Mouse (Mus musculus) myocyte (in vitro differentiated cells): ENCODE data around the gene Add1. TPM values are rescaled to one million over a fixed set of nuclear protein-coding genes. Genes with fewer than 3 reads are reported as not detected.

Source experiments
- H3K27me3 ChIP-seq: one replicate; pipeline ENCODE4 v1.6.1; 2011; ENCODE audit not compliant: control insufficient read depth, insufficient read depth, insufficient read length
- H3K36me3 ChIP-seq: one replicate; pipeline ENCODE4 v1.6.1; 2011; ENCODE audit not compliant: control insufficient read depth, insufficient read depth
- H3K4me2 ChIP-seq: one replicate; pipeline ENCODE4 v1.6.1; 2011; ENCODE audit warnings: low read depth, control low read depth
- H3K4me3 ChIP-seq: one replicate; pipeline ENCODE4 v1.5.1; 2011; ENCODE audit warnings: mild to moderate bottlenecking, control low read depth, moderate library complexity
- H3K79me2 ChIP-seq: one replicate; pipeline ENCODE4 v1.6.1; 2011; ENCODE audit not compliant: control insufficient read depth, insufficient read depth
- H3ac ChIP-seq: one replicate; pipeline ENCODE4 v1.6.1; 2011; ENCODE audit not compliant: control insufficient read depth, insufficient read length
- CEBPB ChIP-seq: IDR thresholded peaks from 2 replicates; pipeline ENCODE4 v1.6.1; 2011; ENCODE audit warnings: mild to moderate bottlenecking, moderate library complexity; ENCODE audit not compliant: poor library complexity, insufficient read depth, severe bottlenecking
- E2F4 ChIP-seq: IDR thresholded peaks from one replicate; pipeline ENCODE4 v1.6.1; 2011; ENCODE audit warnings: mild to moderate bottlenecking, control low read depth, moderate library complexity; ENCODE audit not compliant: insufficient read depth
- MAX ChIP-seq: IDR thresholded peaks from one replicate; pipeline ENCODE4 v1.6.1; 2011; ENCODE audit warnings: low read depth, mild to moderate bottlenecking, control low read depth
- MYOD1 ChIP-seq, 3 experiments: IDR thresholded peaks; one replicate each; pipeline ENCODE4 v1.6.1; 2011; ENCODE audit warnings: control low read depth in 2 of 3, low read depth in 2 of 3, mild to moderate bottlenecking in 2 of 3, moderate library complexity in 1 of 3; ENCODE audit not compliant: insufficient read length in 2 of 3, control insufficient read depth in 1 of 3
- MYOG ChIP-seq, 3 experiments: IDR thresholded peaks; one replicate each; pipeline ENCODE4 v1.6.1; 2011; ENCODE audit warnings: control low read depth in 2 of 3, low read depth in 2 of 3, mild to moderate bottlenecking in 2 of 3; ENCODE audit not compliant: insufficient read length in 2 of 3, control insufficient read depth in 1 of 3, insufficient read depth in 1 of 3
- POLR2A ChIP-seq: IDR thresholded peaks from one replicate; pipeline ENCODE4 v1.6.1; 2011; ENCODE audit warnings: low read depth, mild to moderate bottlenecking, control low read depth, moderate library complexity; ENCODE audit not compliant: insufficient read length
- POLR2AphosphoS2 ChIP-seq: IDR thresholded peaks from one replicate; pipeline ENCODE4 v1.6.1; 2011; ENCODE audit warnings: low read depth, control low read depth; ENCODE audit not compliant: insufficient read length
- REST ChIP-seq: IDR thresholded peaks from one replicate; pipeline ENCODE4 v1.6.1; 2011; ENCODE audit warnings: mild to moderate bottlenecking, control low read depth, moderate library complexity; ENCODE audit not compliant: insufficient read depth, insufficient read length
- SRF ChIP-seq: IDR thresholded peaks from one replicate; pipeline ENCODE4 v1.6.1; 2011; ENCODE audit warnings: low read depth; ENCODE audit not compliant: control insufficient read depth, insufficient read length
- TCF12 ChIP-seq: IDR thresholded peaks from one replicate; pipeline ENCODE4 v1.6.1; 2011; ENCODE audit warnings: mild to moderate bottlenecking, control low read depth; ENCODE audit not compliant: poor library complexity, insufficient read depth, severe bottlenecking
- TCF3 ChIP-seq: IDR thresholded peaks from one replicate; pipeline ENCODE4 v1.6.1; 2011; ENCODE audit warnings: low read depth, control low read depth; ENCODE audit not compliant: insufficient read length
- USF1 ChIP-seq: IDR thresholded peaks from one replicate; pipeline ENCODE4 v1.6.1; 2011; ENCODE audit warnings: low read depth, mild to moderate bottlenecking, control low read depth, moderate library complexity
- polyA plus RNA-seq: library from polyadenylated mRNA; unstranded; fragments of >200 nt; fragmentation: generic; extraction: Trizol; gene quantifications from one replicate; pipeline ENCODE4 v1.2.1, GENCODE M21; 2012; ENCODE audit warnings: missing spikeins

Gene Add1
- polyA plus RNA-seq, 1 experiment: 160 TPM

- no peaks in the 10 kb centered on the region for H3K36me3 ChIP-seq
- H3K4me2 ChIP-seq: no peak overlapping the region
- H3K4me3 ChIP-seq: no peak overlapping the region
- no peaks in the 10 kb centered on the region for H3K79me2 ChIP-seq
- no peaks in the 10 kb centered on the region for H3K27me3 ChIP-seq
- H3ac ChIP-seq: no peak overlapping the region
- TF ChIP-seq MAX: no peak
- no peak for TF ChIP-seq TCF12
- no peak for TF ChIP-seq MYOG (IDR thresholded peaks at IDR 0.05; ENCODE audit: control insufficient read depth in 1 of 3, insufficient read depth in 1 of 3, insufficient read length in 2 of 3, low read depth in 2 of 3)
- TF ChIP-seq E2F4: no peak
- TF ChIP-seq MYOD1 (IDR thresholded peaks at IDR 0.05; ENCODE audit: control insufficient read depth in 1 of 3, insufficient read length in 2 of 3, low read depth in 2 of 3): no peak
- TF ChIP-seq CEBPB: no peak
- no peak for TF ChIP-seq TCF3
- no peak for TF ChIP-seq POLR2AphosphoS2
- TF ChIP-seq POLR2A: no peak
- no peak for TF ChIP-seq SRF
- no peak for TF ChIP-seq REST
- TF ChIP-seq USF1: no peak
Measured at GRCm38 (mm10) chr5:34669493-34669892, 96.0 kb downstream of the Add1 start.

DNA sequence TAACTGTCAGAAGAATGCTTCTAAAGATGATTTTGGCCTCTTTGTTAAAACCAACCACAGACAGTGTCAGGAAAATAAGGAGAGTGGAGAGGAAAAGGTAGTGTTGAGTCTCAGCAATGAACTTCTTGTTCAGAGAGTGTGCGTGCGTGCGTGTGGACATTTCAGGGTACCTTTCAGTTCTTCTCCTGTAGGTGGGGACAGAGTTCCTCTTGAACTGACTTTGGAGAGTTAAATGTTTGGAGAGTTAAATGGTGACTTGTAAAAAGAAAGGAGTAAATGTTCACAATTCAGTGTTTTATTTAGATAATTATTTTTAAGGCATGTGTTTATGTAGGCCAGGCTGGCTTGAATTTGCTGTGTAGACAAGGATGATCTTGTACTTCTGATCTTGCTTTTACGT, 96.8 kb downstream of the Add1 start:
- no peaks in the 10 kb centered on the region for H3K27me3 ChIP-seq
- no peaks in the 10 kb centered on the region for H3K79me2 ChIP-seq
- H3K4me3 ChIP-seq: no peak overlapping the region
- no peak overlapping the region for H3K4me2 ChIP-seq
- no peaks in the 10 kb centered on the region for H3K36me3 ChIP-seq
- no peak for TF ChIP-seq USF1
- no peak for TF ChIP-seq MYOD1 (IDR thresholded peaks at IDR 0.05; ENCODE audit: control insufficient read depth in 1 of 3, insufficient read length in 2 of 3, low read depth in 2 of 3)
- TF ChIP-seq POLR2AphosphoS2: no peak
- no peak overlapping the region for H3ac ChIP-seq

Other genes starting within 250 kb of the Add1 start
- gene Rnf4, start 237.4 kb upstream of the Add1 start, polyA plus RNA-seq: 78.2 TPM
- 12.7 TPM for gene Fam193a, start 203.7 kb upstream of the Add1 start, polyA plus RNA-seq
- gene Tnip2, start 59.7 kb upstream of the Add1 start, polyA plus RNA-seq: 10.6 TPM
- gene Sh3bp2, start 47.8 kb upstream of the Add1 start, polyA plus RNA-seq: 14.3 TPM
- 41.0 TPM for gene Mfsd10, start 63.5 kb downstream of the Add1 start, polyA plus RNA-seq
- gene Nop14, start 86.5 kb downstream of the Add1 start, polyA plus RNA-seq: 30.4 TPM
- gene Grk4, start 86.7 kb downstream of the Add1 start, polyA plus RNA-seq: 0.34 TPM
- gene Htt, start 188.1 kb downstream of the Add1 start, polyA plus RNA-seq: 8.9 TPM